Mouse (Mus musculus) CH12.LX (cell line): ENCODE results near the gene Elk3.

ENCODE experiments used
- BHLHE40 ChIP-seq: IDR thresholded peaks from 2 replicates; pipeline ENCODE4 v1.6.1; 2011; ENCODE audit warnings: mild to moderate bottlenecking, low read depth, low read length, improper control_type of control experiment
- CTCF ChIP-seq, 2 experiments: IDR thresholded peaks in 1 of 2; conservative IDR thresholded peaks in 1 of 2; 2 replicates each; pipeline ENCODE4 v1.5.1; 2011 to 2012; ENCODE audit warnings: low read depth in 2 of 2, low read length in 2 of 2, improper control_type of control experiment in 1 of 2, inconsistent platforms in 1 of 2, mild to moderate bottlenecking in 1 of 2, moderate library complexity in 1 of 2
- GABPA ChIP-seq: IDR thresholded peaks from 2 replicates; pipeline ENCODE4 v1.6.1; 2012; ENCODE audit warnings: low read depth, low read length, improper control_type of control experiment, inconsistent platforms; ENCODE audit not compliant: insufficient replicate concordance
- MAX ChIP-seq: IDR thresholded peaks from 2 replicates; pipeline ENCODE4 v1.6.1; 2011; ENCODE audit warnings: low read length, improper control_type of control experiment
- POLR2A ChIP-seq: IDR thresholded peaks from 2 replicates; pipeline ENCODE4 v1.6.1; 2011; ENCODE audit warnings: low read depth, mild to moderate bottlenecking, improper control_type of control experiment, low read length
- TCF12 ChIP-seq: IDR thresholded peaks from 2 replicates; pipeline ENCODE4 v1.6.1; 2014; ENCODE audit warnings: low read depth, mild to moderate bottlenecking, inconsistent platforms, low read length, improper control_type of control experiment
- USF2 ChIP-seq: conservative IDR thresholded peaks from 2 replicates; pipeline ENCODE4 v1.6.1; 2011; ENCODE audit warnings: low read depth, low read length, improper control_type of control experiment
- ZMIZ1 ChIP-seq: IDR thresholded peaks from 2 replicates; pipeline ENCODE4 v1.6.1; 2012; ENCODE audit warnings: low read depth, mild to moderate bottlenecking, inconsistent platforms, low read length, improper control_type of control experiment
- ZNF384 ChIP-seq: IDR thresholded peaks from 2 replicates; pipeline ENCODE4 v1.6.1; 2012; ENCODE audit warnings: low read depth, low read length, improper control_type of control experiment, inconsistent platforms

GRCm38 (mm10) chr10:93281092-93281491 is 29.8 kb downstream of the Elk3 start:
- TF ChIP-seq POLR2A (no peak), CTCF (conservative IDR thresholded peaks at IDR 0.05 in 1 of 2, IDR thresholded peaks at IDR 0.05 in 1 of 2; ENCODE audit: low read depth in 2 of 2, low read length in 2 of 2) (no peak), ZNF384 (no peak), USF2 (no peak), BHLHE40 (no peak), TCF12 (no peak), ZMIZ1 (no peak), GABPA (no peak), MAX (no peak)
